Mouse (Mus musculus): ENCODE measurements around the gene Hivep2.

Gene Hivep2

GRCm38 (mm10) chr10:14019198-14019597 lies 53.3 kb downstream of the Hivep2 start:
- CTCF ChIA-PET, result no interaction called here

- CTCF ChIA-PET, result no interaction called here
Measured at GRCm38 (mm10) chr10:14020253-14020652, 54.4 kb downstream of the Hivep2 start.

GRCm38 (mm10) chr10:14024971-14025370 lies 59.1 kb downstream of the Hivep2 start:
- CTCF ChIA-PET, result interaction anchor here (0.6 to 0.7 kb wide), 2 partner anchors 24 to 49 kb away, joined by 3 read pairs; no protein-coding TSS in a partner anchor

- CTCF ChIA-PET, result interaction anchor here (0.6 kb wide), 1 partner anchor 959 kb away, joined by 3 read pairs; no protein-coding TSS in a partner anchor
Measured at GRCm38 (mm10) chr10:14027751-14028150, 61.9 kb downstream of the Hivep2 start.

- CTCF ChIA-PET, result no interaction called here
Measured at GRCm38 (mm10) chr10:14028956-14029355, 63.1 kb downstream of the Hivep2 start.

- CTCF ChIA-PET, result no interaction called here
Measured at GRCm38 (mm10) chr10:14030458-14031035, 64.7 kb downstream of the Hivep2 start.

- CTCF ChIA-PET, result interaction anchor here (0.7 kb wide), 1 partner anchor 468 kb away, joined by 4 read pairs; no protein-coding TSS in a partner anchor
Measured at GRCm38 (mm10) chr10:14032532-14032931, 66.7 kb downstream of the Hivep2 start.

GRCm38 (mm10) chr10:14034046-14034445 lies 68.2 kb downstream of the Hivep2 start:
- CTCF ChIA-PET, result no interaction called here

GRCm38 (mm10) chr10:14034790-14035189 lies 68.9 kb downstream of the Hivep2 start:
- CTCF ChIA-PET, result no interaction called here

- CTCF ChIA-PET, result no interaction called here
Measured at GRCm38 (mm10) chr10:14035607-14036006, 69.7 kb downstream of the Hivep2 start.

- CTCF ChIA-PET, result interaction anchor here (0.8 kb wide), 1 partner anchor 32 kb away, joined by 3 read pairs; no protein-coding TSS in a partner anchor
Measured at GRCm38 (mm10) chr10:14036472-14036871, 70.6 kb downstream of the Hivep2 start.

GRCm38 (mm10) chr10:14037977-14038489 lies 72.2 kb downstream of the Hivep2 start:
- CTCF ChIA-PET, result no interaction called here

GRCm38 (mm10) chr10:14040716-14041470 lies 75.0 kb downstream of the Hivep2 start:
- CTCF ChIA-PET, result interaction anchor here (0.6 to 0.7 kb wide), 3 partner anchors 43 to 117 kb away, joined by 3 to 4 read pairs (median 3); no protein-coding TSS in a partner anchor

- CTCF ChIA-PET, result interaction anchor here (0.6 to 0.7 kb wide), 2 partner anchors 44 to 116 kb away, joined by 3 to 4 read pairs; no protein-coding TSS in a partner anchor
Measured at GRCm38 (mm10) chr10:14041606-14042005, 75.7 kb downstream of the Hivep2 start.

- CTCF ChIA-PET, result no interaction called here
Measured at GRCm38 (mm10) chr10:14042539-14043348, 76.9 kb downstream of the Hivep2 start.

GRCm38 (mm10) chr10:14043349-14043710 lies 77.5 kb downstream of the Hivep2 start:
- CTCF ChIA-PET, result interaction anchor here (1.5 kb wide), 1 partner anchor 12 kb away, joined by 4 read pairs; no protein-coding TSS in a partner anchor

GRCm38 (mm10) chr10:14044046-14044782 lies 78.3 kb downstream of the Hivep2 start:
- CTCF ChIA-PET, result interaction anchor here (0.6 to 2.3 kb wide), 4 partner anchors 11 to 29 kb away, joined by 4 to 10 read pairs (median 5); no protein-coding TSS in a partner anchor

- CTCF ChIA-PET, result interaction anchor here (1.0 to 2.3 kb wide), 3 partner anchors 10 to 30 kb away, joined by 4 to 10 read pairs (median 6); no protein-coding TSS in a partner anchor
Measured at GRCm38 (mm10) chr10:14044783-14045392, 79.0 kb downstream of the Hivep2 start.

GRCm38 (mm10) chr10:14045745-14046144 lies 79.9 kb downstream of the Hivep2 start:
- CTCF ChIA-PET, result interaction anchor here (0.6 to 2.3 kb wide), 7 partner anchors 8 to 116 kb away, joined by 3 to 10 read pairs (median 4); no protein-coding TSS in a partner anchor

GRCm38 (mm10) chr10:14046171-14046651 lies 80.3 kb downstream of the Hivep2 start:
- CTCF ChIA-PET, result interaction anchor here (0.6 to 2.3 kb wide), 6 partner anchors 9 to 117 kb away, joined by 3 to 10 read pairs (median 4); no protein-coding TSS in a partner anchor
